Mouse (Mus musculus) adrenal gland (tissue): ENCODE results near the gene Cemip.

ENCODE experiments used
- intact Hi-C: fragments of 180-260 bp; cut with DNase I; formaldehyde crosslinking; loops from one replicate; pipeline ENCODE4 v1.15.1; 2025

Gene Cemip

GRCm38 (mm10) chr7:83976413-83976958, 109.8 kb downstream of the Cemip start:
- intact Hi-C loops = no loop called here

- intact Hi-C loops = no loop called here
These were observed 111.0 kb downstream of the Cemip start for GRCm38 (mm10) chr7:83975283-83975682.

GRCm38 (mm10) chr7:83972485-83972884, 113.8 kb downstream of the Cemip start:
- intact Hi-C loops = no loop called here

- intact Hi-C loops = no loop called here
These were observed 120.1 kb downstream of the Cemip start for GRCm38 (mm10) chr7:83966047-83966818.

GRCm38 (mm10) chr7:83965181-83965580, 121.1 kb downstream of the Cemip start:
- intact Hi-C loops = no loop called here

- intact Hi-C loops = no loop called here
These were observed 133.8 kb downstream of the Cemip start for GRCm38 (mm10) chr7:83952511-83952910.

- intact Hi-C loops = no loop called here
These were observed 135.0 kb downstream of the Cemip start for GRCm38 (mm10) chr7:83951327-83951726.

- intact Hi-C loops = no loop called here
These were observed 136.6 kb downstream of the Cemip start for GRCm38 (mm10) chr7:83949662-83950061.

GRCm38 (mm10) chr7:83948743-83949142, 137.6 kb downstream of the Cemip start:
- intact Hi-C loops = no loop called here

GRCm38 (mm10) chr7:83941701-83942101, 144.6 kb downstream of the Cemip start:
- intact Hi-C loops = no loop called here

- intact Hi-C loops = no loop called here
These were observed 146.2 kb downstream of the Cemip start for GRCm38 (mm10) chr7:83940136-83940535.

GRCm38 (mm10) chr7:83939017-83939721, 147.1 kb downstream of the Cemip start:
- intact Hi-C loops = no loop called here

- intact Hi-C loops = no loop called here
These were observed 164.7 kb downstream of the Cemip start for GRCm38 (mm10) chr7:83921637-83922036.

- intact Hi-C loops = no loop called here
These were observed 166.1 kb downstream of the Cemip start for GRCm38 (mm10) chr7:83920241-83920640.

GRCm38 (mm10) chr7:83914566-83914965, 171.7 kb downstream of the Cemip start:
- intact Hi-C loops = loop anchor here (1.0 to 5.0 kb wide), 3 partner anchors 173 to 443 kb away; no protein-coding TSS in a partner anchor

GRCm38 (mm10) chr7:83913995-83914394, 172.3 kb downstream of the Cemip start:
- intact Hi-C loops = loop anchor here (1.0 to 5.0 kb wide), 3 partner anchors 173 to 443 kb away; no protein-coding TSS in a partner anchor

- intact Hi-C loops = loop anchor here (5.0 kb wide), 1 partner anchor 444 kb away; no protein-coding TSS in a partner anchor
These were observed 172.8 kb downstream of the Cemip start for GRCm38 (mm10) chr7:83913405-83913932.

GRCm38 (mm10) chr7:83911909-83912308, 174.4 kb downstream of the Cemip start:
- intact Hi-C loops = loop anchor here (5.0 kb wide), 1 partner anchor 445 kb away; no protein-coding TSS in a partner anchor

GRCm38 (mm10) chr7:83904831-83905230, 181.5 kb downstream of the Cemip start:
- intact Hi-C loops = no loop called here

- intact Hi-C loops = no loop called here
These were observed 183.8 kb downstream of the Cemip start for GRCm38 (mm10) chr7:83902296-83903145.

- intact Hi-C loops = no loop called here
These were observed 184.9 kb downstream of the Cemip start for GRCm38 (mm10) chr7:83901425-83901824.
